Mouse (Mus musculus) megakaryocyte, embryonic 14.5 days (primary cell): ENCODE data around the gene Myb. TPM values are rescaled to one million over a fixed set of nuclear protein-coding genes. Genes with fewer than 3 reads are reported as not detected.

Source experiments
- H3K27me3 ChIP-seq: replicated peaks from 2 replicates; pipeline ENCODE3; 2012; ENCODE audit warnings: inconsistent platforms
- H3K36me3 ChIP-seq: replicated peaks from 2 replicates; pipeline ENCODE3; 2012; ENCODE audit warnings: low read length, inconsistent platforms, mixed read lengths
- H3K4me1 ChIP-seq: 2 replicates; pipeline ENCODE4 v1.6.1; 2012; ENCODE audit warnings: inconsistent platforms
- H3K4me3 ChIP-seq: replicated peaks from 2 replicates; pipeline ENCODE3; 2012; ENCODE audit warnings: moderate library complexity, mild to moderate bottlenecking, inconsistent platforms
- H3K9me3 ChIP-seq: 2 replicates; pipeline ENCODE4 v1.6.1; 2012; ENCODE audit warnings: inconsistent platforms
- FLI1 ChIP-seq: IDR thresholded peaks from 2 replicates; pipeline ENCODE4 v1.6.1; 2012; ENCODE audit warnings: low read length, inconsistent platforms, mixed read lengths
- GATA1 ChIP-seq: IDR thresholded peaks from 3 replicates; pipeline ENCODE4 v1.6.1; 2012; ENCODE audit warnings: mixed read lengths, low read length, inconsistent platforms, borderline replicate concordance
- polyA plus RNA-seq: library from polyadenylated mRNA; stranded (reverse); fragments of >175 nt; gene quantifications from 2 replicates; pipeline ENCODE4 v1.2.3, GENCODE M21; 2012; ENCODE audit warnings: low replicate concordance; ENCODE audit not compliant: insufficient read depth

The Myb gene
- polyA plus RNA-seq, 1 experiment = 2.0 TPM

DNA sequence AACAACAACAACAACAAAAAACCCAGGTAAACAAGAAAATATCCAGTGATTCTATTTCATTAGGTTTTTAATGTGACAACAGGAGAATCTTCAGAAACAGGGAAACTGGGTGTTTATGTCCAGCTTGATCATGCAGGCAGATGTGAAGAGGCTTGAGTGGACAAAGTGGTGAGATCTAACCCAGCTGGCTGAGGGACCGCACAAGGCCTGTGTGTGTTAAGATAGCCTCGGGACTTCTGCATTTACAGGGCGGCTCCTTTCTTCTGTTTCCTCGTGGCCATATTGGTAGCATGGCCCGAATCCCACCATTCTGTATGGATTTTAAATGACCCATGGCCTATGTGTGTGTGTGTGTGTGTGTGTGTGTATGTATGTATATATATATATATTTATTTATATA is 52.6 kb downstream of the Myb start:
- peaks cover 8% of the 10 kb centered on the region for H3K4me1 ChIP-seq
- TF ChIP-seq FLI1 (no peak), GATA1 (no peak)
- H3K9me3 ChIP-seq = peaks cover 12% of the 10 kb centered on the region
- no peak overlapping the region for H3K4me3 ChIP-seq
- H3K27me3 ChIP-seq = no peaks in the 10 kb centered on the region
- peaks cover 12% of the 10 kb centered on the region for H3K36me3 ChIP-seq

DNA sequence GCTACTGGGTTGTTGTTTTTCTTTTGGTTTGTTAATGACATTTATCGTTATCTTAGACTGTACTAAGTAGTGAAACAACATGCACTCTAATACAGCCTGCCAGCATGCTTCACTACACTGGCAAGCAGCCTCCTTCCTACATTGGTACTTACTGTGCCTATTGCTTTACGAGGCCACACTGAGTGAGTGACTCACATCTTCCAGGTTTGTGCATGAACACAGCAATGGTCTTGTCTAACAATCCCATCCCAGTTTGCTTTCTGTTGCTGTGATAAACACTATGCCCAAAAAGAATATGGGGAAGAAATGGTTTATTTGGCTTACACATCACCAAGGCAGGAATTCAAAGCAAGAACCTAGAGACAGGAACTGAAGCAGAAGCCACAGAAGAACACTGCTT is 55.6 kb downstream of the Myb start:
- TF ChIP-seq FLI1 = no peak
- TF ChIP-seq GATA1 = no peak
- Histone ChIP-seq H3K4me3 (no peak overlapping the region), H3K27me3 (no peaks in the 10 kb centered on the region), H3K9me3 (peaks cover 9% of the 10 kb centered on the region), H3K36me3 (peaks cover 10% of the 10 kb centered on the region), H3K4me1 (peaks cover 20% of the 10 kb centered on the region)

DNA sequence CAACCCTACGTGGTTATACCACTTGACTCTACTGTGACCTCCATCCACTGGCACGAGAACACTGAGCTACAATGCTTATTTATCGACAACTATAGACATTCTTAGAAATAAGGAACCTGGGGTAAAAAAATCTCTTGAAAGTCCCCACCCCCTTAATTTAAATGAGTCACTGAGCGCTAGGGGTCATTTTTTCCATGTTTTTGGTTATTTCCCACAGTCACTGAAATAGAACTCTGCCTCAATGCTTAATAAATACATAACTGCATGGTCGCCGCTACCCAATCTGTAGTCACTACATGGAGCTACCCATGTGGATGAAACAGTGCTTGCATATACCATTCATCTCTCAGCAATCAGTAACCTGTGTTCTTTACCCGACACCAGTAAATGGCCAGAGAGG is 58.1 kb downstream of the Myb start:
- H3K9me3 ChIP-seq = peaks cover 9% of the 10 kb centered on the region
- H3K4me1 ChIP-seq = peaks cover 25% of the 10 kb centered on the region
- no peak overlapping the region for H3K4me3 ChIP-seq
- no peak for TF ChIP-seq GATA1
- TF ChIP-seq FLI1 = no peak
- peaks cover 10% of the 10 kb centered on the region for H3K36me3 ChIP-seq
- peaks cover 4% of the 10 kb centered on the region for H3K27me3 ChIP-seq

DNA sequence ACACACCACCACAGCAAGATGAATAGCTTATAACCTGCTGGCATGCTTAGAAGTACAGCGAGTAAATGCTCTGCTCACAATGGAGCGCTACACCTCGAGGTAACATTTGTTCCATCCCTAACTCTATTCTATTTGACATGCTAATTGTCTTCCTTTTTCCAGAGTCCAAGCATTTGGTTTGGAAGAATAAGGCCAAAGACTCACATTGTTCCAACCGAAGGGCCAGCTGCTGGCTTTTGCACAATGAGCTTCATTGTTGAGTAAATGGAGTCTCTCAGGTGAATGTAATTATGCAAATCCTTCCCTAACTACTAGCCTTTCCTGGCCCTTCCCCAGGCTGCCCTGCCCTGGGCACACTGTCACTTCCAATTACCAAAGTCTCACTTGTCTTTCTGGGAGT is 58.8 kb downstream of the Myb start:
- H3K36me3 ChIP-seq = peaks cover 5% of the 10 kb centered on the region
- H3K4me1 ChIP-seq = peaks cover 25% of the 10 kb centered on the region
- H3K4me3 ChIP-seq = no peak overlapping the region
- peaks cover 4% of the 10 kb centered on the region for H3K27me3 ChIP-seq
- TF ChIP-seq GATA1 = no peak
- no peak for TF ChIP-seq FLI1
- H3K9me3 ChIP-seq = peaks cover 3% of the 10 kb centered on the region

DNA sequence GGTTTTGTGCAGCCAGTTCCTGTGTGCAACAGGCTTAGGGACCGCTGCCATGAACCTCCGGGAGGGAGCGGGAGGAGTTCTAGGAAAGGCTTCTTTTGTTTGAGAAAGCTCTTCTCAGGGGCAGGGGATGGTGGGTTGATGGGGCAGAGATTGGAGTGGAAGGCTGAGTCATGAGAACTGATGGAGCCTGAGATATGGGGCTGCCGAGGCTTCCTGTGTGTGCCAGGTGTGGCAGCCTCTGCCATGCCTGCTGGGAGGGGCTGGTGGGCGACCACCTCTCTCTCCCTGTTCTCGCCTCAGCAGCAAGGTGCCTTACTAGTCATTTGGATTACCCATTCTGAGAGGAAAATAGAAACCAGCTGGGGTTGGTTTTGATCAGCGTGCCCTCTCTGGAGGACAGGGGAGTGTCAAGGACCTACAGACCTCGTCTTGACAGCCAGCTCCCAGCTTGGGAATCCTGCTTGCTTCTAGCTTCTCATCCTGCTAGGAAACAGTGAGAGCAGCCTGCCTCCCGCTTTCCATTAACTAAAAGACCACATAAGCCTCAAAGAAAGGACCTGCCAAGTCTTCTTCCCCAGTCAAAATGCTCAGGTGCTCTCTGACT is 60.0 kb downstream of the Myb start:
- Histone ChIP-seq H3K27me3 (peaks cover 4% of the 10 kb centered on the region), H3K36me3 (peaks cover 2% of the 10 kb centered on the region), H3K4me3 (no peak overlapping the region), H3K9me3 (no peaks in the 10 kb centered on the region), H3K4me1 (peaks cover 25% of the 10 kb centered on the region)
- TF ChIP-seq GATA1 (no peak), FLI1 (no peak)

DNA sequence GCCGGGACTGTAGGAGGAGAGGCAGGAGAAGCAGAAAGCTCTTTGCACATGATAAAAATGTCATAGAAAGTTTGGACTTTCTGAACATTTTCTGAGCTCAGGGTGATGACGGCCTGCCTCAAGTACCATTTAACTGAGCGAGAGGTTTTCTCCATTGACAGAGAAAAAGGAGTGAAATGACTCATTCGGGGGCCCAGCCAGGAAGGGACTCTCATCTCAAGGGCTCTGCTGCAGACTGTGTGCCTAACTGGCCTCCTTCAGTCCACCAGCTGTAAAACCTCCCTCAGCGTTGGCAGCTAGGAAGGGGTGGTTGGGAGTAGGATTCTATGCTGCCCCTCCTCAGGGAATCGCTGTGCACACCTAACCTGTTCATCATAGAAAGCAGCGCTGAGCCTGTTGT is 61.3 kb downstream of the Myb start:
- Histone ChIP-seq H3K4me1 (peaks cover 25% of the 10 kb centered on the region), H3K36me3 (no peaks in the 10 kb centered on the region), H3K9me3 (no peaks in the 10 kb centered on the region), H3K4me3 (no peak overlapping the region), H3K27me3 (peaks cover 4% of the 10 kb centered on the region)
- TF ChIP-seq FLI1 (no peak), GATA1 (no peak)

DNA sequence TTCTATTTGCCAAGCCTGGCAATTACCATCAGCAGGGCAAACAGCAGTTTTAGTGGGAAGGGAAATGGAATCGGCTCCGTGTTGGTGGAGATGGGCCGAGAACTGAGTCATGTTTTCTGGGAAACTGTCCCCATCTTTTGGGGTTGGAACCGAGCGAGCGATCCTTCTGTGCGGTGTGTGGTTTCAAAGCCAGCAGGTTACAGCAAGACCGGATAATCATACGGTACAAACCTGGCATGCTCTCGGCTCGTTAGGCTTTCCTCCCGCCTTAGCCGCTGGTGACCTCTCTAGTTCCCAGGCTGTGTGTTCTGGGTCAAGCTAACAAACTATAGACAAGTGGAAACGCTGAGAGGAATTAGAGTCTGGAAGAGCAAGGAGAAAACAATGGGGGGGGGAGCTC is 65.2 kb downstream of the Myb start:
- H3K4me1 ChIP-seq = peaks cover 12% of the 10 kb centered on the region
- no peak overlapping the region for H3K4me3 ChIP-seq
- TF ChIP-seq GATA1 (no peak), FLI1 (no peak)
- H3K27me3 ChIP-seq = peaks cover 9% of the 10 kb centered on the region
- no peaks in the 10 kb centered on the region for H3K9me3 ChIP-seq
- H3K36me3 ChIP-seq = no peaks in the 10 kb centered on the region

DNA sequence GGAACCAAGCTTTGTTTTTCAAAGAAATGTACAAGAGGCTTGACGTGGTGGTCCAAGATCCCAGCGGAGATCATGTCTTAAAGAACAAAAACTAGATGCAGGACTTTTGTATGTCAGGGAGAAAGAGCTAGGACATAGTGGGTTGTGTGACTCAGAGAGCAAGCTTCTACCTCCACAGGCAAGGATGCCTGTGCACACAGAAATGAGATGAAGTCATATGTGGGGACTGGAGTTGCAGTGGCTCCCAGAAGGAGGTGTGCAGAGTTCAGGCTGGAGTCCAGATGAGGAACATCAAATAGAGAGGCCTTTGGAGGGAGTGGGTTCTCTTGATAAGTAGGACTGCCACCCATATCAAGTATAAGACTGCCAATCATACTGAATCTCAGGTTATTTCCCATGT is 65.9 kb downstream of the Myb start:
- H3K4me3 ChIP-seq = no peak overlapping the region
- TF ChIP-seq GATA1 = no peak
- no peak for TF ChIP-seq FLI1
- H3K27me3 ChIP-seq = peaks cover 9% of the 10 kb centered on the region
- peaks cover 6% of the 10 kb centered on the region for H3K9me3 ChIP-seq
- H3K4me1 ChIP-seq = peaks cover 8% of the 10 kb centered on the region
- peaks cover 6% of the 10 kb centered on the region for H3K36me3 ChIP-seq

DNA sequence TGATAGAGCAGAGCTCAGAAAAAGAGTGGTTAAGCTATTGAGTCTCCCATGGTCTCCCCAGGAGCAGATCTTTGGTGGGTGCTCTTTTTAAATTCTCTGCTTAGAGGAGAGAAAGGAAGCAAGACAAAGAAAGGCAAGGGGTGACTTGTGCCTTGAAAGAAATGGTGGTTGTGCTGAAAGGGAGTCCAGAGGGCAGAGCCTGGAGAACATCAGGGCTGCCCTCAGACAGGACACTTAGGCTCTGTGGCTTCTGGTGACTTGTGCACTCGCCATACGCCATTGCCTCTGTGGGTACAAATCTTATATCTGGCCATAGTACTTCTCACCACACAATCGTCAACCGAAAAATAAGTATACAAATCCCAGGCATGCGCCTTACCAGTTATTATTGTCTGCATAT is 67.5 kb downstream of the Myb start:
- Histone ChIP-seq H3K27me3 (peaks cover 5% of the 10 kb centered on the region), H3K4me3 (no peak overlapping the region), H3K9me3 (peaks cover 10% of the 10 kb centered on the region), H3K36me3 (peaks cover 9% of the 10 kb centered on the region), H3K4me1 (peaks cover 4% of the 10 kb centered on the region; the same call in 1 of the 2 replicates)
- no peak for TF ChIP-seq GATA1
- TF ChIP-seq FLI1 = no peak

DNA sequence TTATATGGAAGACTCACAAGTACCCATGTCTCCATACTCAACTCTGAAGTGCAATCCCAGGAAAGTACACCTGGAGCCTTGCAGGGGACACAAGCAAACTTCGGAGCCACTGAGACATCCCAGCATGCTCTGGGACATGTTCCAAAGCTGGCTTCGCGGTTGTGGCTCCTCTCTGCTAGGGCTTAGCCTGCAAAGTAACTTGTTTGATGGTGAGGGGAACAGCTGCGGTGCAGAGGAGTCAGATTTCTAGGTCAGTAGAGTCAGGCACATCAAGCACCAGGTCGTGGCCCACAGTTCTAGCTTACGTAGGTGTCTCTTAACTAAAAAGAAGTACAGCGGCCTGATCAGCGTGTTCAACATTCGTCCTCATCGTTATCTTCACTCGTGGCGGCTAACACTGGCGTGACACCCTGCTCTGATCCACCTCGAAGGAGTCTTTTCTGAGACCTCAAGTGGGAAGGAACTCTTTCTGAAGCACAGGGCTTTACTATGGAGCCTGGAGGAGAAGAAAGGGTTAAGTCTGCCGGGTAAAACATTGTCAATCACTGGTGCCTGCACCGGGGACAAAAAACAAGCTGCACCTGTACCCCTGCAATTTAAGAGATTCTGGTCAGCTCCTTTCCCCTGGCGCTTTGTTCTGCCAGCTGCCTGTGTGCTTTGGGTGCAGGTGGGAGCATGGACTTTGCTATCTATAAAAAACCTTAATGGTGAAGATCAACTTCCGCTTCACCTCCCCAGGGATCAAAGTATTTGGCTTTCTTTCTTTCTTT is 68.1 kb downstream of the Myb start:
- no peak overlapping the region for H3K4me3 ChIP-seq
- H3K4me1 ChIP-seq = peaks cover 4% of the 10 kb centered on the region; the same call in 1 of the 2 replicates
- H3K36me3 ChIP-seq = peaks cover 9% of the 10 kb centered on the region
- peaks cover 5% of the 10 kb centered on the region for H3K27me3 ChIP-seq
- TF ChIP-seq GATA1 = no peak
- peaks cover 10% of the 10 kb centered on the region for H3K9me3 ChIP-seq
